Mouse (Mus musculus) layer of hippocampus, adult 9-11 months (tissue): Measurements from ENCODE around the gene Poc1a.

ENCODE experiments used
- DNase-seq: peaks from one replicate; pipeline ENCODE4 v3.0.0; 2022

Poc1a gene

GRCm38 (mm10) chr9:106265358-106266075 lies 15.3 kb upstream of the Poc1a start:
- DNase-seq, result no peak

- no peak for DNase-seq
These were observed 13.8 kb upstream of the Poc1a start for GRCm38 (mm10) chr9:106266936-106267657.

- no peak for DNase-seq
These were observed 12.4 kb upstream of the Poc1a start for GRCm38 (mm10) chr9:106268421-106268820.

- DNase-seq, result no peak
These were observed 11.6 kb upstream of the Poc1a start for GRCm38 (mm10) chr9:106269076-106269788.

GRCm38 (mm10) chr9:106269879-106270278 lies 11.0 kb upstream of the Poc1a start:
- no peak for DNase-seq

GRCm38 (mm10) chr9:106270656-106271055 lies 10.2 kb upstream of the Poc1a start:
- no peak for DNase-seq

GRCm38 (mm10) chr9:106272288-106272687 lies 8.6 kb upstream of the Poc1a start:
- no peak for DNase-seq

GRCm38 (mm10) chr9:106273276-106273675 lies 7.6 kb upstream of the Poc1a start:
- no peak for DNase-seq

- no peak for DNase-seq
These were observed 7.1 kb upstream of the Poc1a start for GRCm38 (mm10) chr9:106273791-106274190.

- DNase-seq, result no peak
These were observed 6.1 kb upstream of the Poc1a start for GRCm38 (mm10) chr9:106274652-106275180.

- no peak for DNase-seq
These were observed 5.1 kb upstream of the Poc1a start for GRCm38 (mm10) chr9:106275806-106276205.

- DNase-seq, result no peak
These were observed 475 bp upstream of the Poc1a start for GRCm38 (mm10) chr9:106280386-106280785.

GRCm38 (mm10) chr9:106282024-106282423 lies 1.2 kb downstream of the Poc1a start:
- DNase-seq, result no peak

GRCm38 (mm10) chr9:106287165-106287564 lies 6.3 kb downstream of the Poc1a start:
- no peak for DNase-seq

GRCm38 (mm10) chr9:106288864-106289263 lies 8.0 kb downstream of the Poc1a start:
- DNase-seq, result peak; percentile 89

- DNase-seq, result no peak
These were observed 9.0 kb downstream of the Poc1a start for GRCm38 (mm10) chr9:106289841-106290240.

GRCm38 (mm10) chr9:106290636-106291122 lies 9.8 kb downstream of the Poc1a start:
- peak; percentile 91 for DNase-seq

GRCm38 (mm10) chr9:106293569-106294156 lies 12.8 kb downstream of the Poc1a start:
- DNase-seq, result peak; percentile 74

GRCm38 (mm10) chr9:106296637-106297174 lies 15.8 kb downstream of the Poc1a start:
- DNase-seq, result no peak

GRCm38 (mm10) chr9:106300176-106300803 lies 19.4 kb downstream of the Poc1a start:
- DNase-seq, result peak; percentile 94

- DNase-seq, result no peak
These were observed 20.1 kb downstream of the Poc1a start for GRCm38 (mm10) chr9:106300949-106301348.

- no peak for DNase-seq
These were observed 20.7 kb downstream of the Poc1a start for GRCm38 (mm10) chr9:106301446-106302080.
